Mouse (Mus musculus): Measurements from ENCODE around the gene Cacna1i.

The Cacna1i gene

DNA sequence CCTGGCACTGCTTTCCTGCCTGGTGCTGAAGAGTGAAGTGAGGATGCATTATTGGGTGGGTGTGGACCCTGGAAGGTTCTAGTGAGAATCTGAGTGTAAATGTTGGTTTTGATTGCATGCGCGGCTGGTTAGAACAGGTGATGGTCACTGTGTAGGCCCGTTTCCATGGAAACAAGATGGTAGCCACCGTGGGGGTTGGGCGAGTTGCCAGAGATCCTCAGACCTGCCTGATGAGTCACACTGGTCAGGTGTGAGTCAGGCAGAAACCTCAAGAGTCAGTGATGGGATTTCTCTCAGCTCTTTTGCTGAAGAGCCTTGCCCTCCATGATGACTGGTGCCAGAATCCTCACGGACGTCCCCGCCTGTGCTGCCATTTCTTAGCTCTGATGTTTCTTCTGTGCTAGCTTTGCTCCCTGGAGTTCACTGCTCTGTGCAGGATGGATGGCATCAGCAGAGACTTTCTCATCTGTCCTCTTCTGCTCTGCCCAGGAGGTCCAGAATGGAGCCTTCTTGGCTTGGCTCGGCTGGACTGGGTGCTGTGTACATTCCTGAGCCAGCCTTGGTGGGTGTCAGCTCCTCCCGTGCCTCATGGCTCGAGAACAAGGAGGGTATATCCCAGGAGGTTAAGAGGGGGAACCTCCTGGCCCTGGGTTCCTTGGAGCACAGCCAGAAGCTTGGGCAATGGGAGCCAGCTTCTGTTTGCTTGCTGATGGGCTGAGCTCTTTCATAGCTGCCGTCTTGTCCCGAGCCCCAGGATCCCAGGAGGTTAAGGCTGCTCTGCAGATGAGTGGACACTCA is 40.9 kb downstream of the Cacna1i start:
- DNase-seq (ENCODE audit: low read depth in 1 of 2, low spot score in 2 of 2), result no peak

DNA sequence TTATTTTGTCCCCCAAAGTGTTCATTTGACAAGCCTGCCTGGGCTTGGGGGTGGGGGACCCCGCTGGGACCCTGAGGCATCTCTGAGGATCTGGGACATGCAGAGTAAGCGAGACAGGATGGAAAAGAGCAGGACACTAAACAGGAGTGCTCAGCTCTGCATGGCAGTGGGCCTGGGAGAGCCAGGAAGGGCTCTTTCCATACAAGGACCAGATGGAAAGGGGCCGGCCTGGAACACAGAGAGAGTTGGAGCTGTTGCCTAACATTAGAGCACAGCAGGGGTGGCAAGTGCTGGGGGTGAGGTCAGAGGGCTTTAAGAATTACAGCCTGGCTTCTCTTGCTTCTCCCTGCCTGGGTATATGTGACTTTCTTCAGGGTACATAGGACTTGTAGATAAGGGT is 43.2 kb downstream of the Cacna1i start:
- DNase-seq (ENCODE audit: low read depth in 1 of 2, low spot score in 2 of 2), result no peak

DNA sequence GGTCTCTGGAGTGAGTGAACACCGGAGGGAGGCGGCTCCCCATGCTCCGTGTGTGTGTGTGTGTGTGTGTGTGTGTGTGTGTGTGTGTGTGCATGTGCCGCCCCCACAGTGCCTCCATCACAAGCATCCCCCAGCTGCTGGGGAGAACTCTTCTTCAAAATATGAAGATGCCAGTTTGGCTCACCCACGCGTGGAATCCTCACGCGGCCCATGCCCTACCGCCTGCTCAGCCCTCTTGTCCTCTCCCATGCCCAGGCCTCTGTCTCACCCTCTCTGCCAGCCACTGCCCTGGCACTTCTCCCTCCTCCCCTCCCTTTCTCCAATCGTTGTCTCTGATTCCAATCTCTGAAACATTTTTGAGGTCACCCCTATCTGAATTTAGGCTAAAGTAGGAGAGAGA is 47.7 kb downstream of the Cacna1i start:
- no peak for DNase-seq (ENCODE audit: low read depth in 1 of 2, low spot score in 2 of 2)

DNA sequence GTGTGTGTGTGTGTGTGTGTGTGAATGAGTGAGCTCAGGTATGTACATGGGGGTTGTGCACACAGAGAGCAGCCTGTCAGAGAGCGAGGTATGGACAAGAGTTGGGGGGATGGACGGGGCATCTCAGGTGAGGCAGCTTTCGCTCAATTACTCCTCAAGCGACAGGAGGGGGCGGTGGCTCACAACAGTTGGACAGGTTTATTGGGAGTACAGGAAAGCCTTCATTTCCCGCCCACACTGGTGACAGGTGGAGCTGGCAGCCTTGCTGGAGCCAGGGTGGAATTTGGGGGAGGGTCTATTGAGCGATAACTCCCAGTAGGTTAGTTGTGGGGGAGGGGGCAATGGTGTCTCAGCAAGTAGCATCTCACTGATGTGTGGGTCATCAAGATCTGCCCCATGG is 48.2 kb downstream of the Cacna1i start:
- no peak for DNase-seq (ENCODE audit: low read depth in 1 of 2, low spot score in 2 of 2)

DNA sequence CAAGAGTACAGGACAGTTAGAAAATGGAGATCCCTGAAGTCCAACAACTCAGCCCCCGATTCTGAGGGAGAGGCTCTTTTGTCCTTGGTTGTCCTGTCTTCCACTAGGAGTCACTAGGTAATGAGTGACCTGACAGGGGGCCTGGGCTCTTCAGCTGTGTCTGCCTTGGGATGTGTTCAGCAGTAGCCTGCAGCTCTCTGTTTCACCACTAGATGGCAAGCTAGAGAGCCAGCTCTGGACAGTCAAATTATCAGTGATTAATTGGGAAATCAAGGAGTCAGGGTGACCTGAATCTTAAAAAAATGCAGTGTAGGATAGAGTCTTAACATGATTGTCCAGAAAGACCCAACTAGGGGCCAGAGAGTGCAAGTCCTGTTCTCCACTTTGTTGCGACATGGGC is 53.3 kb downstream of the Cacna1i start:
- DNase-seq (ENCODE audit: low read depth in 1 of 2, low spot score in 2 of 2), result no peak

DNA sequence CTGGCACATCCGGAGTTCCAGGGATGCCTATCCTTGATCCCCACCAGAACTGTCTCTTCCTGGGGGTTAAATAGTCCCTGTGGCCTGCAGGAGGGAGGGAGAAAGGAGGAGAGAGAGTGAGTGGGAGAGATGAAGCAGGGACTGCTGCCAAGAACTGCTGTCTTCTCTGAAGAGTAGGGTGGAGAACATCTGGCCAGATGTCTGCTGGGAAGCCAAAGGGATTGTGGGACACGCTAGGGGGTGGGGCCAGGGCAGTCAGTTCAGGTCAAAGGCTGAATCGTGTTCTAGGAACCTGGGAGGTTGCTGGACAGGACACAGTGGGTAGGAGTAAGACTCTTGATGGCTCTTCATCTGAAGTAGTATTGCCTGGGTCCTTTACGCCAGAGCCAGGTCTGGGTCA is 55.4 kb downstream of the Cacna1i start:
- no peak for DNase-seq (ENCODE audit: low read depth in 1 of 2, low spot score in 2 of 2)

DNA sequence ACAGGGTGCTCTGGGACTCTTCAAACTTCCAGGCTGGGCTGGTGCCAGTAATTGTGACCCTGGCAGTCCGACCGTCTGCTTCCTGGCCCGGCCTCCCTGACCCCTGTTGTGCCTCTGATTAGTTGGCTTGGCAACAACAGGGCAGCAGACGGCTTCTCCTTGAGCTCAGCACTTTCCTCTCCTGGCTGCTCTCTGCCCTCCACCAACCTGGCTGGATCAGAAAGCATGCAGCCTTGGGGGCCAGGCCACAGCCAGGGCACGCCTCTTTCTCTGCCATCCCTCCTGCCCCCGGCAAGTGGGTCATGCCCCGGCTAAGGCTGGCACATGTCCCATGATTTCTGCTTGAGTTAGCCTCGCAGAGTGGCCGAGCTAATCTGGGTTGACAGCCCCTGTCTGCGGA is 56.0 kb downstream of the Cacna1i start:
- DNase-seq (ENCODE audit: low read depth in 1 of 2, low spot score in 2 of 2), result no peak

DNA sequence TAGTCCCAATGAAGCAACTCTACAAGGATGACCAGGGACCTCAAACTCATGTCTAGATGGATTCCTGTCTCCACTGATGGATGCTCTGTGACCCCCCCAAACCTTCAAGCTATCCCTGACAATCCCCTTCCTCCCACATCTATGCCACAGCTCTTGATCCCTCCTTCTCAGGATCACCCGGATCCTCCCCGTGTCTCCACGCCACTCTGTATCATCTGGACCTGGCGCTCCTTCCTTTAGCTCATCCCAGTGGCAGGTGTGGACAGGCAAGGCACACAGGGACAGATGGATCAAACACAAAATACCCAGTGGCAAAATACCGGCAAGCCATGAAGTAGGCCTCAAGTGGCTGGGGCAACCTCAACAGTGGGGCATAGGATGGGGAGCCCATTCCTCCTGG is 56.7 kb downstream of the Cacna1i start:
- DNase-seq (ENCODE audit: low read depth in 1 of 2, low spot score in 2 of 2), result no peak

DNA sequence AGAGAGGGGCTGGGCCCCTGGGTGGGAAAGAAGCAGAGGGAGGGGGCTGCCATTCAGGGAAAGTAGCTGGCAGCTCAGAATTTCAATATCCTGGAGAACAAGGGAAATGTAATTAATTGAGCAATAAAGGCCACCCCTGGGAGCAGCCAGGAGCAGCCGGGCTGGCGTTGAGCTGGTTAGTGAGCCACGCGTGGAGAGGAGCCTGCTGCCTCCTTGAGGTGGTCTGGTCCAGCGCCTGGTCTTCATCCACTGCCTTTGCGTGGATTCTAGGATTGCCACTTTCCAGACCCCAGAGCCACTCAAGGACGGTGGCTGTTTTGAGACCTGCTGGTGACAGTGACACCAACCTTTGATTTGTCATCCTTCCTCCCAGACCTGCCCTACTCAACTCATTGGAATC is 59.5 kb downstream of the Cacna1i start:
- DNase-seq (ENCODE audit: low read depth in 1 of 2, low spot score in 2 of 2), result no peak

DNA sequence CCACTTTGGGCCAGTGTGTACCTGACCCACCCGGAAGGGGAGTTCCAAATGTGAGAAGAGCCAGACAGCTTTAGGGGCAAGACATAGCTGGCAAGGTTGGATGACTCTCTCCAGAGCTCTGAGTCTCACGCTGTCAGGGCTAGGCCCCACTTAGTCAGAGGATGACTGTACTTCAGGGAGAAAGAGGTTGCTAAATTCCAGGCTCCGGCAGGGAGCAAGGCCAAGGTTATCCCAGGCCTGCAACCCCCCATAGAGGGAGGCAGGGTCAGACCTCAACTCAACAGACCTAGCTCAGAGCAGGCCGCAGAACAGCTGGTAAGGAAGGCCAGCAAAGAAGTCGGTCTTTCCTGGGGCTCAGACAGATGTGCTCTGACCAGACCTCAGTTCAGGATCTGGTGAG is 63.4 kb downstream of the Cacna1i start:
- no peak for DNase-seq (ENCODE audit: low read depth in 1 of 2, low spot score in 2 of 2)

DNA sequence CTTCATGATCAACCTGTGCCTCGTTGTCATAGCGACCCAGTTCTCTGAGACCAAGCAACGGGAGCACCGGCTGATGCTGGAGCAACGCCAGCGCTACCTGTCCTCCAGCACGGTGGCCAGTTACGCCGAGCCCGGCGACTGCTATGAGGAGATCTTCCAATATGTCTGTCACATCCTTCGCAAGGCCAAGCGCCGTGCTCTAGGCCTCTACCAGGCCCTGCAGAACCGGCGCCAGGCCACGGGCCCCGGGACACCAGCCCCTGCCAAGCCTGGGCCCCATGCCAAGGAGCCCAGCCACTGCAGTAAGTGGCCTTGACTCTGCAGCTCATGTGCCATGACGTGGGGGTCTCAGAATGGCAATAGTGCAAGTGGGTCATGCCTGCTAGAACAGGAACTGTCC is 71.8 kb downstream of the Cacna1i start:
- no peak for DNase-seq (ENCODE audit: low read depth in 1 of 2, low spot score in 2 of 2)

DNA sequence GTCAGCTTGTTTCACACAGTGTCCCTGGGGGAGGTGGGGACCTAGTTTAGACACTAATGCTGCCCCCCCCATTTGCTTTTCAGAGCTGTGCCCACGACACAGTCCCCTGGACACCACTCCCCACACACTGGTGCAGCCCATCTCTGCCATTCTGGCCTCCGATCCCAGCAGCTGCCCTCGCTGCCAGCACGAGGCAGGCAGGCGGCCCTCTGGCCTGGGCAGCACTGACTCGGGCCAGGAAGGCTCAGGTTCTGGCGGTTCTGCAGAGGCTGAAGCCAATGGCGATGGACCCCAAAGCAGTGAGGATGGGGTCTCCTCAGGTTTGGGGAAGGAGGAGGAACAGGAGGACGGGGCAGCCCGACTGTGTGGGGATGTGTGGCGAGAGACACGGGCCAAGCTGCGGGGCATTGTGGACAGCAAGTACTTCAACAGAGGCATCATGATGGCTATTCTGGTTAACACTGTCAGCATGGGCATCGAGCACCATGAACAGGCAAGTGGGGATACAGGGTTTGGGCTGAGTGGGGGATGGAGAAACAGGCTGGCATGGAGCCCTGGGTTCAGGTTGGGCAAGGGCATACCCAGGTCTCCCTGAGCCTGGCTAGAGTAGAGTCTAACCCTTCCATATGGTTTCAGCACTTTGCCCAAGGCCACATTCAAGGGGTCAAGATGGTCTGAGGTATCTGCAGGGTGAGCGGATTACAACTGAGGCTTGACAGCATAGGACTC is 74.9 kb downstream of the Cacna1i start:
- DNase-seq (ENCODE audit: low read depth in 1 of 2, low spot score in 2 of 2), result no peak

DNA sequence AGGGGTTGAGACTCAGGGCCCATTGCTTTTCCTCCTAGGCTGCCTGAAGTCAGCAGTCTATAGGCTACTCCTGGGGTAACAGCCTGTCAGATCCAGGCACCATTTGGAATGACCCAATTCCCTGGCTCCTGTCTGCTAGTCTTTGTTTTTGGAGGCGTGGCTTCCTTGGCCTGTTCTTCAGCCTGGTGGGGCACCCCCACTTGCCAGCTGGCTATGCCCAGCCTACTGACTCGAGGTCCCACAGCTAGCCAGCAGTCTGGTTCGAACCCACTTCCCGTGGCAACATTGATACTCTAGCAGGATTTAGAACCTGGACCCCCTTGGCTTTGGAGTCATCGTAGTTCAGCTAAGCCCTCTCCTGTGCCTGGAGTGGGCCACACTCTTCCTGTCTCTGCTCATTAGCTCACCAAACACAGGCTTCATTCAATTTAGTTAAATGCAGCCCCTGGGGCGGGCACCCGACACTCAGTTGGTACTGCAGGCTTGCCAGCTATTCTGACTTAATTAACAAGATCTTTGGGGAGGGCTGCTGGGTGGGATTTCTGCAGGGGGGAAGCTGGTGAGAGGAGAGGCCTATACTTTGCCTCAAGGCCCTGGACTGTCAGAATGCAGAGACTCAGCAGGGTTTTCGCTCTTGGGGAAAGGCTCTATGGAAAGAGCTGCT is 75.6 kb downstream of the Cacna1i start:
- DNase-seq (ENCODE audit: low read depth in 1 of 2, low spot score in 2 of 2), result no peak

DNA sequence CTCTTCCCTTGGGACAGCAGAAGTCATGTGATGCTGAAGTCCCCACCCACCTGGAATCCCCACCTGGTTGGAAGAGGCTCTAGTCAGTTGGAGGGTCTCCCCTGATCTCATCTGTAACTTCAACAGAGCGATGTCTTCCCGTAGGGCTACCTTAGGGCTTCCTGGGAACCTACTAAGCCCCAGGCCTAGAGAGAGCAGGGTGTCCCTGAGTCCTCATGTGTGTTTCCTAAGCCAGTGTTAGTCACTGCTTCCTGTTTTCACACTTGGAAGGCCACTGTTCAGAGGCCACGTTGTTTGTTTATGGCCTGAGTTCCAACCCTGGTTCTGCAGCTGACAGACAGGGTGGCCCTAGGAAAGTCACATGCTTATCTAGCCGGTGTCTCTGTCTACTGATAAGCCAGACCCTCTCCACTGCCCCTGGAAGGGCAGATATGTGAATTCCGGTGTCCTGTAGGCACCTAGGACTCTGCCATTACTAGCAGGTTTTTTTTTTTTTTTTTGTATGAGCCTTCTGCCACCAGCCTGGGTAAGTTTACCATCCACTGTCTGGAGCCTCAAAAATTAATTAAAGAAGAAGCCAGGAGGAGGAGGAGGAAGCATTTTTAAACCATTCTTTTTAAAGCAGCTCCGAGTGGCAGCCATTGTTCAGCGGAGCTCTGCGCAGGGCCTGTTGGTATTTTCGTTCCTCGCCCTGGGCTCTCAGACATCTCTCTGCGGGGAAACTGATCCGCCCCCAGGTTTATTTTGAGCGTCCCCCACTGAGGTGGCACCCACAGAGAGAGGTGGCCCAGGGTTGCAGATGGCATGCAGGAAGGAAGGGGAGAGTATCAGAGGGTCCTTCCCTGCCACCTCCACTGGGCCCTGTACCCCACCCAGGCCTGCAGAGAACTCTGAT is 77.0 kb downstream of the Cacna1i start:
- no peak for DNase-seq (ENCODE audit: low read depth in 1 of 2, low spot score in 2 of 2)

DNA sequence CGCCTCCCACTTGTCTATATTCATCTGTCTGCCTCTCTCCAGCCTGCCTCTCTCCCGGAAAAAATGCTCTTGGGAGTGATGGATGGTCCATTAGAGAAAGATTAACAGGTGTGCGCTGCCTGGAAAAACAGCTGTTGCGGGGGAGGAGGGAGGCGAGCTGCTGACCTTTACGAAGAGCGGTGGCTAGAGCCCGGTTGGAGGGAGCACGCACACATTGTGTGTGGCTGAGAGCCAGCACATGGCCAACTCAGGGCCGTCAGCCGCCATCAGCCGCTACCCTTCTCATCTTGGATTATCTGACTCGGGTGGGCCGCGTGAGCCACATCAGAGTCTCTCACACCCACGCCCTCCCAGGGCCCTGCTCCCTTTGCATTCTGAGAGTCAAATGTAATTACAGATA is 79.9 kb downstream of the Cacna1i start:
- no peak for DNase-seq (ENCODE audit: low read depth in 1 of 2, low spot score in 2 of 2)

DNA sequence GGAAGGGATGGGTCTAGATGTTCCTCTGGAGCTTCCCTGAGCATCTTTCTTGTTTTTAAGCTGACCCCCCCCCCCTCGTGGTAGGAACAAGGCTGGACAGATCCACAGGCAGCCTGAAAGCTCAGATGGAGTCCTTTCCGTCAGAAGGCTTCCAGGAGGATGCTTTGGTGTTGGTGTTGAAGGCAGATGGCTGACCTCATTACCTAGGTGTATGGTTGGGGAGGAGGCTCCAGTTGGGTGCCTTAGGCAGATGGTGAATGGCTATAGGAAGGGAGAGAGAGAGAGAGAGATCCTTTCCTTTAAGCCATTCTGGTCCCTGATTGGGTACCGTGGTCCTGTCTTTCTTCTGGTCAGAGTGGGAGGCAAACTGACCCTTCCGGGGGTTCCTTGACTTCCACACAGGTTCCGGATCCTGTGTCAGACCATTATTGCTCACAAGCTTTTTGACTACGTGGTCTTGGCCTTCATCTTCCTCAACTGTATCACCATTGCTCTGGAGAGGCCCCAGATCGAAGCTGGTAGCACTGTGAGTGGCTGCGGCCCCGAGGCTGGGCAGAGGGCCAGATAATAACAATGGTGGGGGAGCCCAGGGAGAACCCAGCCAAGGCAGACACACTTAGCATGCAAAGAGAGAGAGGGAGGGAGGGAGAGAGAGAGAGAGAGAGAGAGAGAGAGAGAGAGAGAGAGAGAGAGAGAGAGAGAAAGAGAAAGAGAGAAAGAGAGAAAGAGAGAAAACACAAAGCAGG is 86.4 kb downstream of the Cacna1i start:
- no peak for DNase-seq (ENCODE audit: low read depth in 1 of 2, low spot score in 2 of 2)

DNA sequence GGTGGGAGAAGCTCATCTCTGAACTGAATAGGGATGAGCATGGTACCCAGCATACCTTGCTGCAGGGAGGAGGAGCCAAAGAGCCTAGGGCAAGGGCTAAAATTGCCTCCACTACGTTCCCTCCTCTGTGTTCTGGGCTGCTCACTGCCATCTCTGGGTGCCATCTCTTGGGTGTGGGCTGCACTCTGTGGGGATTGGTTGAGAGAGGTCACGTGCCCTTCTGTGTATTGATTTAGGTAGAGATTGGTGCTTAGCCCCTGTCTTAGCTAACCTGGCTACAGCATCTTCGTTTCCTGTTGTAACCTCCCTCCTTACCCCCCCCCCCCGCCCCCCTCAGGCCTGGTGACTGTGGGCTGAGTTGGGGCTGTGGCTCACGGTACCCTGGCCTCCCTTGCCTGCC is 87.8 kb downstream of the Cacna1i start:
- DNase-seq (ENCODE audit: low read depth in 1 of 2, low spot score in 2 of 2), result no peak

DNA sequence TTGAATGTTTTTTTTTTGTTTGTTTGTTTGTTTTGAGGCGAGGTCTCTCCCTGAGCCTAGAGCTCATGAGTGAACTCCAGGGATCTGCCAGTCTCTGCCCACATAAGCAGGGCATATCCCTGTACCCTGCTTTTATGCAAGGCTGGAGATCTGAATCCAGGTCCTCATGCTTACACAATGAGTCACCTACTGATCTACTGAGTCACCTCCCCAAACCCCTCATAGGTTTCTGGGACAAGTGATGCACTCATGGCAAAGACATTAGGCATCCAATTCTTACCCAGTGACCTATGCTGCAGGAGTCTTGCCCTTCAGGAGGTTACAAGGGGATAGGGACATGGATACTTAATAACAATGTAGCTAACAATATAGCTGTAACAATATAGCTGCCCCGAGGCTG is 100.1 kb downstream of the Cacna1i start:
- DNase-seq (ENCODE audit: low read depth in 1 of 2, low spot score in 2 of 2), result no peak

DNA sequence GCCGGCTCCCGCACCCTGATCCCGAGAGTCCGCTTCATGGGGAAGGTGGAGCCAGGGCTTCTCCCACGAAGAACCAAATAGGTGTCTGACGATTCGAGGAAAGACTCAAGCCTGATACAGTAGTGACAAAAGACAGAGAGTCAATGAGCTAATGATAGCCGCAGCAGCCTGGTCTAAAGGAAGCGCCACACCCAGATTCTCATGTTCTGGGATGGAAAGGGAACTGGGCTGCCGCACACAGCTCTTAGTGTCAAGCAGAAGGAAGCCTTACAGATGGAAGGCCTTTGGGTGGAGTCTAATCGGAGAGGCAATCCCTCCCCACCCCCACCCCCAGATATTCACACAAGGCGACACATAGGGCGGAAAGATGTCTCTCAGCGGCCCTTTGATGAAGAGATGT is 104.8 kb downstream of the Cacna1i start:
- no peak for DNase-seq (ENCODE audit: low read depth in 1 of 2, low spot score in 2 of 2)

DNA sequence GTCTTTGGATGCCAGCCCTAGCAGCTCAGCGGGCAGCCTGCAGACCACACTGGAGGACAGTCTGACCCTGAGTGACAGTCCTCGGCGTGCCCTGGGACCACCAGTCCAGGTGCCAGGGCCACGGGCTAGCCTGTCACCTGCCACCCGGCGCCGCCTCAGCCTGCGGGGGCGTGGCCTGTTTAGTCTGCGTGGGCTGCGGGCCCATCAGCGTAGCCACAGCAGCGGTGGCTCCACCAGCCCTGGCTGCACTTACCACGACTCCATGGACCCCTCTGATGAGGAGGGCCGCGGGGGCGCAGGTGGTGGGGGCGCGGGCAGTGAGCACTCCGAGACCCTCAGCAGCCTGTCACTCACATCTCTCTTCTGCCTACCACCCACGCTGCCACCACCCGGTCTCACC is 108.0 kb downstream of the Cacna1i start:
- no peak for DNase-seq (ENCODE audit: low read depth in 1 of 2, low spot score in 2 of 2)

DNA sequence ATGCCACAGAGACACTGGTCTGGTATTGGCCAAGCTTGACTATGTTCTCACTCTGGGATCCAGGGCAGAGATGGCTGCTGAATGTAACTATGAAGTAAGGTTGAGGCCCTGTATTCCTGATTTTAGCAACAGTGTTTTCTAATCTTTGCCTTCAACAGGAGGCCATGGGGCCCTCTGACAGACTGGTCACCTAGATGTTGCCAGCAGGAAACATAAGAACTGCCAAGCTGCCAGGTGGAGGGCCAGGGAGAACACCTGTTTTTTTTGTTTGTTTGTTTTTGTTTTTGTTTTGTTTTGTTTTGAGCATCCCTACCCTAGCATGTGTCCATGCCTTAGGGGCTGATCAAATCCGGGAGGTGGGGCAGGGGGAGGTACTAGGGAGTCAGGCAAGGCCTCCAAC is 112.4 kb downstream of the Cacna1i start:
- no peak for DNase-seq (ENCODE audit: low read depth in 1 of 2, low spot score in 2 of 2)
